Mouse (Mus musculus) heart, adult 9 months (tissue): ENCODE data around the gene Fmod.

Experiments used
- DNase-seq, 2 experiments: peaks; one replicate each; pipeline ENCODE4 v3.0.0; 2022; ENCODE audit warnings: low spot score in 2 of 2

Fmod gene

GRCm38 (mm10) chr1:134096264-134096934 lies 59.3 kb downstream of the Fmod start:
- DNase-seq: no peak

- no peak for DNase-seq
Measured at GRCm38 (mm10) chr1:134097080-134097855, 60.2 kb downstream of the Fmod start.
